Mouse (Mus musculus): ENCODE results near the gene Kmt2d.

- no peak for TF ChIP-seq POLR2A (IDR thresholded peaks at IDR 0.05; ENCODE audit: insufficient read depth, low read depth, low read length)
- peak; percentile 71 for TF ChIP-seq CTCF (IDR thresholded peaks at IDR 0.05; ENCODE audit: insufficient read depth, low read depth, low read length)
These were observed 71.6 kb downstream of the Kmt2d start for GRCm38 (mm10) chr15:98799396-98799795.
